Mouse (Mus musculus): ENCODE data around the gene Adgrd1. TPM values are rescaled to one million over a fixed set of nuclear protein-coding genes. Genes with fewer than 3 reads are reported as not detected.

Adgrd1 gene
- total RNA-seq, 2 experiments from 2014 or later, result 0.55 to 0.60 TPM

DNA sequence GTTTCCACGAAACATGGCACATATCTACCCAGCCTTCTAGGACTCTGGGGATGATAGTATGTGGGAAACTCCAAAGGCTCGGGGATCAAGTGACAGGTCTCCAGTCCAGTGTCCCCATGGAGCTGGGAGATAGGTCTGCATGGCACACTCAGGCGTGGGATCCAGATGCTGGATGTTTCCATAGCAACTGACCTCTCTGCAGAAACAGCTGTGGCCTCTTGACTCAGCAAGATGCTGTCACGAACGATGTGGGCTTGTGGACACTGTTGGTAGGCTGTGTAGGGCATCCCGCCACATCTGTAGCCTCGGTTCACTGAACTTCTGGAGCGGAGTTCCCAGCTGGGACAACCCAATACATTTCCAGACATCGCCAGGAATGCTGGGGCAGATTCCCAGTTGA lies 51.9 kb downstream of the Adgrd1 start:
- DNase-seq (ENCODE audit: low spot score in 2 of 2), result no peak

DNA sequence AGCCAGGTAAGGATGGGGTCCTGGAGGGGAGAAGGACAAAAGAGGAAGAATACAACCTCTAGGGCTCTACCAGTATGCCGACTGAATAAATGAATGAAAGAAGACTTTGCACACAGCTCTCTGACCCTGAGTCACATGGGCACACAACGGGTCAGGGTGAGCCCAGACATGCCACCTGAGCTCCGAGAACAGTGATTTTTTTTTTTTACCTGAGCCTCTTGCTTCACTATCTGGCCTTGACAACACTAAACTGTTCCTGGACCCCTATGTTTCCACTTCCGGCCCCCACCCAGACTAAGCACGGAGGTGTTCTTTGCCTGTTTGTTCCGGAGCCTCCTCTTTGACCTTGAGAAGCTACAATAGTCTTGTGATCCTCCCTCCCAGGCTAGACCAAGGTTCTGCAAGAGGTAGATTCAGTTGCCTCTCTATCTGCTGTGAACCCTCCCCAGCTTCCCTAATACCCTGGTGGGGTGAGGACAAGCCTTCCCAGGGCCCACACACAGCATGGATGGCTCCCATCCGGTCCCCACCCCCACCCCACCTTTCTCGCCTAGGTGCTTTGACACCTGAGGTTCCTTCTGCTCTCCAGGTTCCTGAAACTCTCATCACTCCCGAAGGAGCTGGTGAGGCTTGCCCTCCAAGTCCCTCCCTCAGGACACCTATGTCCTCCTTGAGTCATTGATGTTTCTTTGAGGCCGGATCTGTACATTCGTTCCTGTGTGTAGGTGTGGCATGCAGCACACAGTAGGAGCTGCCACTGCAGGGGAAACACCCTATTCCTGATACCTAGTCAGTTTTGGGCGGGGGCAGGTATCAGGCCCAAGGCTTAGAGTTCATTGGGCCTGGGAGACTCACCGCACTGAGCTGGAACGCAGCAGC lies 58.7 kb downstream of the Adgrd1 start:
- DNase-seq (ENCODE audit: low spot score in 2 of 2), result no peak

DNA sequence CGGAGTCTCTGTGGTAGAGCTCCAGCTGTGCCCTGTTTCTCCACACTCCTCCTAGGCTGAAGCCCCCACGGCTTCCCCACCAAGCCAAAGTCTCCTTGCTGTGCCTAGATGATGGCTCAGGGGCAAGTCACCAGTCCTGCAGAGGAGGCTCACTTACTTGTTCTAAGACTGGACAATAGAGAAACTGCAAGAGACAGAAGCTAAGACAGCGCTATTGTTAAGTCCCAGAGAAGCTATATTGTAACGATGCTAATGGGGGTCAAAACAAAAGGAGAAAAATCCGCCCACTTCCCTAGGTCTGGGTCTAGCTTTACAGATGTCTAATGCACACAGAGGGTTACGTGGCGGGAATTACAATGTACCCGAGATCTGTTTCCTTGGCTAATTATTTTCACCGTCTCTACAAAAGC lies 59.4 kb downstream of the Adgrd1 start:
- no peak for DNase-seq (ENCODE audit: low spot score in 2 of 2)

DNA sequence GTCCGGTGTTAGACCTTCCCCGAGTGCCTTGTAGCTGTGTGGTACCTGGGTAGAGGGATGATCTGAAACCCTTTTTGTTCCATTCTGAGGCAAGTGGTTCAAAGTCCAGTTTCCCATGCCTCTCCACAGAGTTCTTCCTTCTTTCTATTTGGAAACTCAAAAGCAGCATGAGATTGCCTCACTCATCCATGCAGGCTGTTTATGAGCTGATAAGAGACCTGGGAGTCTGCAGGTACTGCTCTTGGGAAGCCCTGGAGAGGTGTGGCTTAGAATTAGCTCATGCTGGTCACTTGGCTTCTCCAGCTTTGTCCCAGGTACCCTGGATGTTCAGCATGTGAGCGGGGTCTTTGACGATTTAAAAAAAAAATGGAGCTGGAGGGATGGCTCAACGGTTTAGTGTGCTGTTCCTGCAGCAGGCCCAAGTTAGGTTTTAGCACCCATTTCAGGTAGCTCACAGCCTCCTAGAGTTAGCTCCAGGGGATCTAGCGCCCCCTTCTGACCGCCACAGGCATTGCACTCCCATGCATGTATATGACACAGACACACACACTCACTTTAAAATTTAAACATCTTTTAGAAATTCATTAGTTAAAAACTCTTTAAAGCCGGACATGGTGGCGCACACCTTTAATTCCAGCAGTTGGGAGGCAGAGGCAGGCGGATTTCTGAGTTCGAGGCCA lies 65.0 kb downstream of the Adgrd1 start:
- no peak for DNase-seq (ENCODE audit: low spot score in 2 of 2)

DNA sequence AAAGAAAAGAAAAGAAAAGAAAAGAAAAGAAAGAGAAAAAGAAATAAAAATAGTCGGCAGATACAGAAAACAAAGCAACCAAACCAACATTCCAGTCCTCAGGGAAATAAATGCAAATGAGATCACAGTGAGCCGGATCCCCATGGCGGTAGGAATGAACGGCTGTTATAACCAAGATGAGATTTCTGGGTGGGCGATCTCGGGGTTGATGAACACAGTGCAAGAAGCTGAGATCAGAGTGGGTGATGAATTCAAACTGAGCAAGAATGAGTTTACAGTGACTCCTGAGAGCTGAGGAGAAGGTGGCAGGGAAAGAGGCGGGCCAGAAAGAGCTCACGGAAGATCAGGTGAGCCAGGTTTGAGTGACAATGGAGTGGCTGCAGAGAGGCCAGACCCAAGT lies 66.9 kb downstream of the Adgrd1 start:
- no peak for DNase-seq (ENCODE audit: low spot score in 2 of 2)

DNA sequence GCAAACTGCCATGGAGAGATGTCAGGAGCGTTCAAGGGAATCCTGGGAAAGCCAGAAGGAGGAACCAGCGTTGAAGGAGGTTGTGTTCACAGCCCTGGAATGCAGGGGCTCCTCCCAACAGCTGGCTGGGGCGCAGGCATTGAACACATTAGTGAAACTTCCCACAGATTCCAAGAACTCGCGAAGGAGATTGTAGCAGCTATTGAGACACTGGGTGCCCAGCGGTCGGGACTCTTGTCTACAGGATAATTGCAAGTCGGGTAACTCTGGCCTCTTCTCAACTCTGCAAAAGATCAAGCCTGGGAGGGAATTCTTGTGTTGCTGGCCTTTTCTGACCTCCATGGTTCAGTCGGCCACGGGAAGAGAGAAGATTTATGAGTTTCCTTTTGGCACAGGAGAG lies 67.5 kb downstream of the Adgrd1 start:
- DNase-seq (ENCODE audit: low spot score in 2 of 2), result no peak

DNA sequence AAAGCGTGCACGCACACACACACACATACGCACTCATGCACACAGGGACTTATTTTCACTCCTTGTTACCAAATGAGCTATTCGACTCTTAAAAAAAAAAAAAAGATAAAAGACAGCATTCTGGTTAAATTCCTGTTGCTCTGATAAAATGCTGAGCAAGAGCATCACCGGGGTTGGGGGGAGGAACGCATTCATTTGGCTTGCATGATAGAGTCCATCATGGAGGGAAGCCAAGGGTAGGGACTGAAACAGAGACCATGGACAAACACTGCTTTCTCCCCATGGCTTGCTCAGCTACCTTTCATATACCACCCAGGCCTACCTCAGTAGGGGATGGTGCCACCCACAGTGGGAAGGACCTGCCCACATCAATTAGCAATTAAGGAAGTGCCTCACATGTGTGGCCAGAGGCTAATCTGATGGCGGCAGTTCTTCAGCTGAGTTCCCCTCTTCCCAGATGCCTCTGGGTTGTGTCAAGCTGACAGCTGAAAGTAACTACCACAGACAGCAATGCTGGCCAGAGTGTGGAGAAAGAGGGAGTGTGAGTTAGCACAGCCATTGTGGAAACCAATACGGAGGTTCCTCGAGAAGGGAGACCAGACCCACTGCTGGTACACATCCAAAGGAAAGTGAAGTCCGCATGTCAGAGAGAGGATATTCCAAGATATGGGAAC lies 68.5 kb downstream of the Adgrd1 start:
- no peak for DNase-seq (ENCODE audit: low spot score in 2 of 2)

DNA sequence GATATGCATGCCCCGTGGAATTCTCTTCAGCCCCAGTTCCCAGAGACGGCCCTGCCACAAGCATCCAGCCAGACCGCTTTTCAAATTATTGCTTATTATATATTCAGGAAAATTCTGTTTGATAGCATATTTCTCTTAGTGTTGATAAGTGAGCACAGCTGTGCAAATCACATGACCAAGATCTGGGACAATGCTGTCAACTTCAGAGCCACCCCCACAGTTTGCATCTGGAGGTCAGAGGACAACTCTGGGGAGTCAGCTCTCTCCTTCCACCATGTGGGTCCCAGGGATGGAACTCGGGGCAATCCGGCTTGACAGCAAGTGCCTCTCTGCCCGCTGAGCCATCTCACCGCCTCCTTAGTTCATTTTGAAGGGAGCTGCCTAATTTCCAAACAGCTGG lies 69.0 kb downstream of the Adgrd1 start:
- DNase-seq (ENCODE audit: low spot score in 2 of 2), result no peak

DNA sequence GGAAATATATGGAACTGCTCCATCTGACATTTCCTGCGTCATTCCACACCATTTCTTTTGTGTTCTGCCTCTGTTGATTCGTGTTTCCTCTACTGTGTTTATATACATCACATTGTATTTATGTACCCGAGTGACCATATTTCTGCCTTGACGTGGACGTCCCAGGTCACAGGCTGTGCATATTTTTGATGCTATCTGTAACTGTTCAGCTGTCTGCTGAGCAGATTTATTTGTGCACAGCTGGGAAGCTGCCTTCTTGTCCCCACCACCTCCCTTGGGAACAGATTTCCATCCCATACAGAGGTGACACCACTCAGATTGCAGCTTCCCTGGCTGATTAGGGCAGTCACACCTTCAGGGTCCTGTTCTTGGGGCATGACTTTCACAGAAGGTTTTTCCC lies 72.5 kb downstream of the Adgrd1 start:
- no peak for DNase-seq (ENCODE audit: low spot score in 2 of 2)

DNA sequence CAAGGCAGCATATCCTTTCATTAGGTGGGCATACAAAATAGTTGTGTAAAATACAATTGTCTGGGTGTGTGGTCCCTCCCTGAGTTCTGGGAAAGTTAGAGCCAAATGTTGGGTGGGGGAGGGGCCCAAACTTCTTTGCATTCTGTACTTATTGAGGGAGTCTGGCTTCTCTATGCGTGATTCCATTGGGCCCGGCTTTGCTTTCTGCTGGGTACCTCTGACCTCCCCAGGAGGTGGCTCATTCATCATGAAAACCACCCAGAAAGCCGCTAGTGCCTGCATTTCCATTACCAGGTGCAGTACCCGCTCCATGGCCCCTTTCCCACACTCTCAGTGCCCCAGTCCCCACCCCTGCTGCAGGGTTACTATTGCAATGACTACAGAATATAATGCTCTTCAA lies 73.0 kb downstream of the Adgrd1 start:
- no peak for DNase-seq (ENCODE audit: low spot score in 2 of 2)

DNA sequence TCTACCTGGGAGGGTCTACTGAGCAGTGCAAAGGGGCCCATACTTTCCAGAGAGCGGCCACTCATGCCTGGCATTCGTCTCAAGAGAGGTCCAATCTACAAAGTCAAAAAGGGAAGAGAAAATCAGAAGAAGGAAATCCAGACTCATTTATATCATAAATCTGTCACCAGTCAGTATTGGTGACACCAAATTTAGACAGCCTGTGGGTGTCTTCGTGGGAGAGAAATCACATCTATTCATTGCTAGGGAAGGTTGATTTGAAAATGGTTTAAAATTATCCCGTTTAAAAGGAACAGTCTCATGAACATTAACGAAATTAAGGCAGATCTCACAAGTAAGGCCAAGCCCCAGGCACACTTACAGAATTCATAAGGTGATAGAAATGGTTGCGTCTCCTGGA lies 76.0 kb downstream of the Adgrd1 start:
- DNase-seq (ENCODE audit: low spot score in 2 of 2), result no peak

DNA sequence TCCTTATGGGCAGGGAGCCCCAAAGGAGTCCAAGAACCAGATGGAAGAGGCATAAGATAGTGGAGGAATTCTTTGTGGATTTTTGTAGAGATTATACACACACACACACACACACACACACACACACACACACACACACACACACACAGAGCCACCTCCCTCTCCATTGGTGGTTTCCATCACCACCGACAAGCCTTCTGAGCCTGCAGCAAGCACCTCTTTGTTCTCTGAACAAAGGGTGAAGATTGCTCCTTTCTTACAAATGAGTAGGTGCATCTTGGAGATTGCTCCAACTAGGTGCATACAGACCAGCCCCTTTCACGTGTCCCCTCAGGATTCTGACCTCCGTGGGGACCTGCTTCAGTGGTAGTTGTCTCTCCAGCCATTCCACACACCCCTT lies 79.4 kb downstream of the Adgrd1 start:
- no peak for DNase-seq (ENCODE audit: low spot score in 2 of 2)

DNA sequence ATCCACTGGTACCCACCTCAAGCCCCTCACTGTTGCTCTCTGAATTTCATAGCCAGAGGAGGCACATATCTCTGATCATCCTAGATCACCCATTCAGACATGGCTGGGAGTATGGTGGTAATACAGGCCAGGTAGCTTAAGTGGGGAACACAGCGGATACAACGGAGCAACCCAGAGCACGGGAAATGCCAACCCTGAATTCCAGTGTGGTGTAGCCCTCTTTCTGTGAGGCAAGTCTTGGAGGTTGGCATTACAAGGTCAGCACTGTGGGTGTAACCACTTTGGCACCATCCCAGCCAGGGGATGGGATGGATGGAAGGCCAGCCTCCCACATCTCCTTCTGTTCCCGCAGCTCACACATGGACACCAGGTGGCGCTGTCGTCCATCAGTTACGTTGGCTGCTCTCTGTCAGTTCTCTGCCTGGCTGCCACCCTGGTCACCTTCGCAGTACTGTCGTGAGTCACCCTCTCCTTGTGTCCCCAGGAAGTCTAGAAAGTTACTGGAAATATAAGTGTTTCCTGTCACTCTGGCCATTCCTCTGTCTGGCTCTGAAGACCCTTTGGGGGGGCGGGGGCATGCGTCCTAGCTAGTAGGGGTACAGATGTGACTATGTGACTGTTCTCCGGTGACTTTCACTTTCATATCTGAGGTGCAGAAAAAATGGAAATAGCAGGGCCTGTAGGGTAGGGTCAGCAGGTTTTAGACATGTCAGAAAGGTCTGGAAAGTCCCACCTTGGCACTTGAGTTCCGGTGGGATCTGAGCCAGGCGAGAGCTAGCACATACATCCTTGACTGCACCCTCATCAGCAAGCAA lies 81.4 kb downstream of the Adgrd1 start:
- peak; percentile 92 to 93 for DNase-seq (ENCODE audit: low spot score in 2 of 2)

DNA sequence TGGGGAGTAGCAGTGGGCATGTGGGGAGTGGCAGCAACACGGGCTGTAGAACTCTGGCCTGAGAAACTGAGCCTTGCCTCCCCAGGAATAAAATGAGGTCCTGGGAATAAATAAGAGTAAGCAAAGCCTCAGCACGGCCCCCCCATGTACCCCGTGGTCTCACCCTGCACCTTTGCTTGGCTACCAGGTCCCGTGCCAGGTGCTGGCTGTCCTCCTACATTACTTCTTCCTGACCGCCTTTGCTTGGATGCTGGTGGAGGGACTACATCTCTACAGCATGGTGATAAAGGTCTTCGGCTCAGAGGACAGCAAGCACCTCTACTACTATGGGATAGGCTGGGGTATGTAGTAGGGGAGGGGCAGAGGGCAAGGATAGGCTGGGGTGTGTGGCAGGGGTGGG lies 82.8 kb downstream of the Adgrd1 start:
- no peak for DNase-seq (ENCODE audit: low spot score in 2 of 2)

DNA sequence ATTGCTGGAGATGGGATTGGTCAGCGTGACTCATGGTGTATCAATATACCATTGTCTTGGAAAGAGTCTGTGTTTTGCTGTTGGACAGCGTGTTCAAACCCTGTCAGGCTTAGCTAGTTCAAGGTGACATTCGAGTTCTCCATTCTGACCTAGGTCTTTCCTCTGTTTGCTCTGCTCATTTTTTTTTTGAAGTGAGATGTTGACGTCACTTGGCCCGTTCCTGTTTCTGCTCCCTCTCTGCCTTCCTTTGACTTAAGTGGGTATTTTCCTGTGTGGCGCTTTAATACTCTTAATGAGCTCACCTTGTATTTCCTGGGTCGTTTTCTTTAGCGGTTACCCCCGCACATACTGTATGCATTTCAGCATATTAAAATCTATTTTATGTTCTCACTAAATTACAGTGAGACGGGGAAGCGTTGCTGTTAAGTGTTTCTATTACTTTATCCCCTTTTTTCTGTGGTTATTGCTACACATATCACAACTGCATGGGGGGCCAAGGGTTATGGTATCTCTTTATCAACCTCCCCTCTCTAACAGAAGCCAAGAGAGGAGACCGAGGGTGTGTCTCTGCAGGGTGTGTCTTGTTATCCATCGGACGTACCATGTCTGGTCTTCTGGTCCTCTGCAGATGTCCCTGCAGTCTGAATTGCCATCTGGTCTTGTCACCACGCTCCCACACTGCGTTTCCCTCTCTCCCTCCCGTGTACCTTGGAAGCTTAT lies 83.6 kb downstream of the Adgrd1 start:
- no peak for DNase-seq (ENCODE audit: low spot score in 2 of 2)

DNA sequence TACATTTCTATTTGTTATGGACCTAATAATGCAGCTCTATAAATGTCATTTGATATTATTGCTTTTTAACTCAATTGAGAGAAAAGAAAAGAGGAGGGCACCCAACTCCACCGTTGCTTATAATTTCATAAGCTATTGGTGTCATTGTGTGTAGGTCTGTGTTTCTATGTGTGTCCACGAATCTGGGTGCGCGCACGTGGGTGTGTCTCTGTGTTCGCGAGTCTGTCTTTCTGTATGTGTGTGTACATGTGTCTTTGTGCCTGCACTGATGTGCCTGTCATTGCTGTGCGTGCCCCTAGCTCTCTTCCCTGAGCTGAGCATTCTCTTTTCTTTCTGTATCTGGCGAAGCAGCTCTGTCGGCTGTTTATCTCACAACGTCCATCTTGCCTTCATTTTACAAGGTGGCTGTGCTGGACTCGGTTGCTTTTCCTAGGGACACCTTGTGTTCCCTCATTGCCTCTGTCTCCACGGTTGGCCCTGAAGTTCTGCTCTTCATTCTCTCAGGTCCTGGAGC lies 84.2 kb downstream of the Adgrd1 start:
- DNase-seq (ENCODE audit: low spot score in 2 of 2), result no peak

DNA sequence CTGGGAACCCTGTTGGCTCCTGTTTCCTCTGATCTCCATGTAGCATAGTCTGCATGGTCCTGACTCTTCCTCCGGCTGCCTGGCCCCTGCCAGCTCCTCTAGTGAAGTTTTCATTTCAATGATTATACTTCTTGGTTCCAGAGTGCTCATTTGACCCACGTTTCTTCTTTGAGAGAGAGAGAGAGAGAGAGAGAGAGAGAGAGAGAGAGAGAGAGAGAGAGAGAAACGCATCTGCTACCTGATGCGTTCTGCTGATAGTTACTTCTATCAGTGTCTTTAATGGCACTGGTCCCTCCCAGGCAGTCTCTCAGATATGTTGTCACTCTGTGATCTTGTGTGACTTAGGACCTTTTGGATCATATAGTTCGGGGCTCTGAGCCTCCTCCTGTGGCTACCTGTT lies 84.9 kb downstream of the Adgrd1 start:
- DNase-seq (ENCODE audit: low spot score in 2 of 2), result no peak

DNA sequence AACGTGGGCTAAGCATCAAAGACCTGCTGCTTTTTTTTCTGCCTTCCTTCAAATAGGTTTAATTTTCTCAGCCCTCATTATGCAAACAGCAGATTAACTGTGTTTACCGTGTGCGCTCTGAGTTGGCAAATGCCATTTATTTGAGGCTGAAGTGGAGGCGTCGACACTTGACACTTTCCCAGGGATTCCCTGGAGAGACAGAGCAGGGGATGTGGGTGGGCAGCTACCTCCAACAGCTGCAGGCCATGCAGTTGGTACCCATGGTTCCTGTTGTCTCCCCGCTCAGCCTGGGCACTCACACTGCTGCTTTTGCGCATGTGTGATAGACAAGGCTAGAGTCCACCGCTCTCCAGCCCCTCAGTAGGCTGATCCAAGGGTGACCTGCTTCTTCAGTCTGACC lies 86.0 kb downstream of the Adgrd1 start:
- DNase-seq (ENCODE audit: low spot score in 2 of 2), result no peak

DNA sequence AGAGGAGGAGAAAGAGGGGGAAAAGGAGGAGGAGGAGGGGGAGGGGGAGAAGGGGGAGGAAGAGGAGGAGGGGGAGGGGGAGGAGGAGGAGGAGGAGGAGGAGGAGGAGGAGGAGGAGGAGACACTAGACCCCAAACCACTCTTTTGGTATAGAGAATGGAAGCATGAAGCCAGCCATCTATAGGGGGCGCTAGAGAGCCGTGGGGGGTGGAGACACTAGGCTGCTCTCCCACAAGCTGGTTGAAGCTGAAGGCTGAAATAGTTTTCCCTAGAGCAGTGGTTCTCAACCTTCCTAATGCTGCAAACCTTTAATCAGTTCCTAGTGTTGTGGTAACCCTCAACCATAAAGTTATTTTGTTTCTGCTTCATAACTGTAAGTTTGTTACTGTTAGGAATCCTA lies 89.7 kb downstream of the Adgrd1 start:
- DNase-seq (ENCODE audit: low spot score in 2 of 2), result peak; percentile 48 to 51

DNA sequence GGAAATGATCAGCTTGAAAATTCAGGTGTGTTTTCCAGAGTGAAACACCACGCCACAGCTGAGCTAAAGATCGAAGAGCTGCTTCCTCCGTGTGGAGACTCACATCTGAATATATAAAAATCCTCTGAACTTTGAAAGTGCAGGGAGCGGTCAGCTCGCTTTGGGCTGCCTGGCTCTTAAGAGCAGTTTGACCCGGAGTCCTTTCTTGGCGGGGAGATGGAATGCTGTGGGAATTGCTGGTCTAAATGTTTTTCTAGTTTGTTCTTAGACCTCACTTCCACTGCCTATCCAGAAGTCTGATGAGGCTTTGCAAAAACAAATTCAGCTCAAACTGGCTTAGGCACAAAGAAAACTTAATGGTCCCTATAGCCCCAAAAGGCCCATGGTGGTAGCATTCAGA lies 90.4 kb downstream of the Adgrd1 start:
- no peak for DNase-seq (ENCODE audit: low spot score in 2 of 2)

DNA sequence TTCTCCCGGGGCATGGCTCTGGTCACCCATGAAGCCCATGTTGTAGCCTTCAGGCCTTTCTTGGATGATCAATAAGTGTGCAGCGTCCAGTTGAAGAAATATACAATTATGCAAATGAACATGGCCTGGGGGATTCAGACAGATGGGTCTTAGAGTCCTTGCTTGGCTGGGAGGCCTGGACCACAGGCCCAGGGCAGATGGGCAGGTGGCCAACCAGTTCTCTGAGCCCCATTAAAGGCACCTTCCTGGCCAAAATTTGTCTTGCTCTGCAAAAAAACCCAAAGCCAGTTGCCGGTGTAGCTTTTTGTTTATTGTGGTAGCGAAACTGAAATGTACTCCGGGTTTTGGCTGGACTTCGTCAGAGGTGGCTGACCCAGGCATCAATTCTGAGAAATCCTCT lies 92.5 kb downstream of the Adgrd1 start:
- DNase-seq (ENCODE audit: low spot score in 2 of 2), result no peak
